Mouse (Mus musculus): Measurements from ENCODE around the gene Cmtm6.

Cmtm6 gene

DNA sequence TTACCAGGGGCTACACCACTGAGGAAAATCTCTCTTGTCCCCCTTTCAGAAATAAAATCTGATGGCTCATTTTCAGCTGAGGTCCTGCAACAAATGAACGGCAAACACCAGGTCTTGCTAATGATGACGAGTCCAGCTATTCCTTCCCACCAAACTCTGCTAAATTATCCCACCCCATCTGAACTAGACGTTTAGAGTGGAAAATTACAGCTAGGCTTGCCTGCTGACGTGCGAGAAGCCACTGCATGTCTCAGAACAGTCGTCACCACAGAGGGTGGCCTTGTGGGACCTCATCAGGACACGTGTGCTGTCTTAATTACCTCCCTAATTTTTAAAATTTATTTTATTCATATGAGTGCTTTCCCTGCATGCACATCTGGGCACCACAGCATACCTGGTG is 40.6 kb downstream of the Cmtm6 start:
- DNase-seq (ENCODE audit: low spot score): no peak

DNA sequence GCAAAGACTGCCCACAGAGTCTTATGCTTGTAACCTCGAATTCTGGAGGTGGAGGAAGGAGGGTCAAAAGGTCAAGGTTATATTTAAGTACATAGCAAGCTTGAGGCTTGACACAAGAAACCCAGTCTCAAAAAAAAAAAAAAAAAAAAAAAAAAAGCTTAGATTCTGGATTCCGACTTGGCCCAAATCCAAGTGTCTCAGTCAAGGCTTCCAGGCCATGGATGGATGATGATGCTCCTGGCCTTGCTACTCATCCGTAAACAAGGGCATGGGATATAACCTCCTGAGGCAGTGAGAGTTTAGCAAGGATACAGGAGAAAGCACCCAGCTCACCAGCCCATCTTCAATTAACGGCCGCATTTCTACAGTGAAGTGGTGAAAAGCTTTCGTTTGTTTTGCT is 43.7 kb downstream of the Cmtm6 start:
- DNase-seq (ENCODE audit: low spot score): no peak

DNA sequence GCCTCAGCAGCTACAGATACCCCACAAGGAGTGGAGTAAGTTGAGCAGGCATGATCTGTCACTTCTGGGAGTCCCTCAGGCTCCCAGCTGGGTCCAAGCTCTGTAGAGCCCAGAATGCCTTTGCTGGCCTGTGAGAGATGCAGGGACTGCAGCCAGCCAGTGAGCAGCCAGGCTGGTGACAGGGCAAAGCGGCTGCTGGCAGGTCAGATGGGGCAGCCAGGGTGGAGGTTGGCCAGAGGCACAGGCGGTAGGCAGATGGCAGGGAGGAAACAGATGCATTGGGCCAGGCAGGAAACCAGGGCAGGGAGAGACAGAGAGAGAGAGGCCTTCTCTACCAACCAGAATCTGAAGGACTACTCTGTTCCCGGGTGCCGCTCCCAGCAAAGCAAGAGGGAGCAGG is 44.4 kb downstream of the Cmtm6 start:
- DNase-seq (ENCODE audit: low spot score): peak; percentile 46

DNA sequence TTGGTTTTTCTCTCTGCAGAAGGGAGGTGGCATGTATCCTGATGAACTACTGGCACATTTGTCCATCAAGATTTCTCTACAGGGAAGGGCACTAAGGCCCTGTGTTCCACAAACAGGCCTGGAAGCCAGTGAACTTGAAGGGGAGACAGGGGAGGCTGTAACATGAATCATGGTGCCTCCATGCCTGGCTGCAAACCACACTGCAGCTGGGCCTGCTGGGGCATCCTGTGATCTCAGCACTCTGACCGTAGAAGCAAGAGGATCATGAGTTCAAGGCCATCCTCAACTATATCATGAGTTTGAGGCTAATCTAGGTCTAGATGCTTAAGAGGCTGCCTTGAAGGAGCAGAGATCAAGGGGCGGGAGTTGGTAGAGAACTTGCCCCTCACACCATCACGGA is 45.4 kb downstream of the Cmtm6 start:
- DNase-seq (ENCODE audit: low spot score): no peak

DNA sequence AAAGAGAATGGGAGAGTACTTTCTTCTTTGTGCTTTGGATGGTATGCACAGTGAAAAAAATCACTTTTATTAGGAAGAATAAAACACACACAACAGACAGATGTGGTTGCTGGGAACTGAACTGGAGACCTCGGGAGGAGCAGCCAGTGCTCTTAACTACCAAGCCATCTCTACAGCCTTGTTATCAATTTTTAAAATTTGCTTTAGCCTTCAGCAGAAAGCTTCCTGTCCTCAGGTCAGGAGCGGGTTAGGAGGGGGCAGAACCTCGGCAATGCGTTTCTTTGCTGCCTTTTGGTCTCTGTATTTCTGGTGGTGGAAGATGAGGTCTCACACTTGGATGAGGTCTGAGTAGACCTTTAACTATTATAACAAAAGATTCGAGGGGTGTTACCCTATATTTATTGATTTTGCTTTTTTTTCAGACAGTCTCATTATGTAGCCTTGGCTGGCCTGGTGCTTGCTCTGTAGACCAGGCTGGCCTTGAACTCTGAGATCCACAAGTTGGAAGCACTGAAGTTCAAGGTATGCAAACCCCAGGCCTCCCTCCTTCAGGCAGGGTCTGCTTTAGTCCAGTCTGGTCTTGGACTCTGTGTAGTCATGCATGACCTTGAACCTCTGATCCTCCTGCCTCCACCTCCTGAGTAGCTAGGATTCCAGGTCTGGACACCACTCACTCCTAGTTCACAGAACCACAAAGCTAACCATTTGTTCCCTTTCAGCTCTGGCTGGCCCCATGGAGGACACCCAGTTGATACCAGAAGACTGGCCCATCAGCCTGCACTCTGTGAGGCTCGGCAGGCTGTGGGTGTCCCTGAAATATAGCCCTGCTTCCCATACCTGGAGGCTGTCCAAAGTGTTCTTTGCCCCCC is 46.5 kb downstream of the Cmtm6 start:
- no peak for DNase-seq (ENCODE audit: low spot score)

DNA sequence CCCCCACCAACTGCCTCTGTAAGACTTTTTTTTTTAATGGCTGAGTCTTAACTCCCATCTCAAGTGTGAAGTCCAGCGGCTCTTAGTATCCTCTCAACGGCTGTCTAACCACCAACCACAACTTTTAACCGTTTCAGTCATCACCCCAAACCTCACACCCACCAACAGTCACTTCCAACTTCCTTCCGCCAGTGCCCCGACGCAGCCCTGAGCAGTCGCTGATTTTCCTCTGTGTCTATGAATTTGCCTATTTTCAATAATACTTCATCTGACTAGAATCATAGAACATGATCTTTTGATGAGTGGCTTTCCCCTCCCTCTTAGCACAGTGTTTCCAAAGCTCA is 47.1 kb downstream of the Cmtm6 start:
- DNase-seq (ENCODE audit: low spot score): no peak

DNA sequence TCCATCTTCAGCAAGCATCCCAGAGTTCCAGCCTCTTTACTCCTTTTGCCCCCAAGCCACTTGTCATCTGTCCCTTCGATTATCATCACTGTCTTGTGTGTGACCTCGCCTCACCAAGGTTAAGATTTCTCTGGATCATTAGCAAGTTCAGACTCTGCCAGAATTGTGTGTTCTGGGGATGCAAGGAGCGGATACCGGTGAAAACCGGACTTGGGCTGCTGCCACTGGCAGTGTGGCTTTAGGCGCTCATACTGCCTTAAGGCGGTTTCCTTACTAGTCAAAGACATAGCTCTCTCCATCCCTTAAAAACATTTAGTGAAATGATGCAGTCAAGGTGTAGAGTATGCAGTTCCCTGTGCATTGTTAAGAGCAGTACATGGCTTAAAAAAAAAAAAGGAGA is 48.0 kb downstream of the Cmtm6 start:
- DNase-seq (ENCODE audit: low spot score): no peak

DNA sequence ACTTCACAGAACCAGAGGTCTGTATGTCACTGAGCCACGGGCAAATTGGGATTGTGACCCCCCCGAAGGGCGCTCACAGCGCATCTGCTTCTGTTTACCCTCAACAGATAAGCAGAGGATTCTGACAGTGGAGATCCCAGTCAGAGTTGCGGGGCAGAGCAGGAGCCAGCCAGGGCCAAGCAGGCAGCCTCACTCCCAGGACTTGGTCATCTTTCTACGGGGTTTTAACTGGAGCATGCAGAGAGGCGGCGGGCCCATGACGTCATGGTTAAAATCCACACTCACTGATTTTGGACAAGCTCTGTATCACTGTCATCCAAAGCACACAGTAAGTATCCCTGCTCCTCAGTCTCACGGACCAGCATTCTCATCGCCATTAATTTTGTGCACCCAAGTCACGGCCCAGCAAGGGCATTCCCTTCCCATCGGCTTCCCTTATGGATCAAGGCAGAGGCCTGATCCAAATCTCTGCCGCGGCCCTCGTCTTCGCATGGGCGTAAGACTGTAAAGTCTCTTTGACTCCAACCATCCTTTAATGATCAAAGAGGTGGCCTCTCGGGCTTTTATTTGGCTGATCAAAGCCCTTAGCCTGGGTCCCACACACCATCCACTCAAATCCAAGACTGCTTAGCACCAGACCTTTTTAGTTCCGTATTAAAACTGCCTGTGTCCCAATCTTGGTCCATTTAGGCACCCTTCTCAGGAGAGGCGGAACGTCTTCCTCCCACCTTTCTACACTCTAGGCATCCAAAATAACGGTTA is 49.2 kb downstream of the Cmtm6 start:
- peak; percentile 38 for DNase-seq (ENCODE audit: low spot score)

DNA sequence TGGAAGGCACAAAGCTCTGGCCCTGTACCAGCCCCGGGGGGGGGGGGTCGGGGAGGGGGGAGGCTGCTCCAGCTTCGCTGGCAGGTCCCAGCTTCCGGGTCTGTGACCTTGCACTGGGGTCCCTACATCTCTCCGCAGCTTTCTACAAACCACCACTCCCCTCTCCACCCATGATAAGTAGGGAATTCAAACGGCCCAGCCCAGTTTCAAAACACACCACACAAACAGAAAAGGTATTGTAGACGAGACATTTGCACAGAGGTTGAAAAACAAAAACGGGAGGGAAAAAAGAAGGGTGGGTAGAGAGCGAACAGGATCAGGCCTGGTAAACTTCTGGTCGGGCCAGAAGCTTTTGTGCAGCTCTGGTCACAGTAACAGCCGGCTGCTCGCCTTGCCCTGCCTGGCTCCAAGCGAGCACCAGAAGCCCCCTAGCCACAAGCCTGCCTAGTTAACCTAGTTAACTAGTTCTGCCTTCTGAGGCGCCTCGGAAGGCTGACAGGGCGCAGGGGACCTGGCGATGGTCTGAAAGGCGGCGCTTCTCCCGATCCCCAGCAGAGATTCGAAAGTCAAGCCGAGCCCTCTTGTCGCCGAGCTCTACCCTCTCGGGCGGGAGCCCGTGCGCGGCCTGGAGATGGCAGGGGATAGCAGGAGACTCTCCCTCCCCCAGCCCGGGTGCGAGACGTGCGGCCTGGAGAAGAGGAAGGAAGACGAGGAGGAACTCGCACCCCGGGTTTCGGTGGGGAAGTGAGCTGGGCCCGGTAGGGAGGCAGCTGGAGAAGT is 50.0 kb downstream of the Cmtm6 start:
- peak; percentile 51 for DNase-seq (ENCODE audit: low spot score)

DNA sequence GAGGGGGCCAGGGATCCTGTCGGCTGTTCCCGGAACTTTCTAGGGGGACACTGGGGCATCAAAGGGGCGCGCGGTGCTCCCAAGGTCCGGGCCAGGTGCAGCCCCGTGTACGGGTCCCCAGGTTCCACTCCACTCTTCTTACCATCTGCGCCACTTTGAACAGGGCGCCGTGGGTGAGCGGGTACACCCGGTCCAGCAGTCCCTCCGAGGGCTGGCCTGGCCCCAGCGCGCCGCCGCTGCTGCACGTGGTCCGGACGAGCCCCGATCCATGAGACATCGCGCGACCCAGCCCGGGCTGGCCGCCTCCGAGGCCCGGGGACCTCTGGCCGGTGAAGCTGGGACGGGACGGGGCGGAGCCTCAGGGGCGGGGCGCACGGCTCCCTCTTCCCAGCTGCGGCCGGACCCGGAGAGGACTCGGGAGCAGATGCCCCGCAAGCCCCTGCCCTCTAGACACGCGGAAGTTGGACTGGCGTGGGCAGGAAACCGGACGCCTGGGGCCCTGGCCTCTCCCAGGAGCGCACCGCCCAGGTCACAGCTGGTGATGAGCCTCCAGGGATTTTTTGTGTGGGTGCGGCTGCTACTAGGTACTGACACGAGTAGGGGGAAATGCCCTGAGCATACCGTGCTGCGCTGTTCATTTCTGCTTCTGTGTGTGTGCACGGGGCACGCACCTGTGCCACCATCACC is 50.8 kb downstream of the Cmtm6 start, which contains the start of gene Cmtm7:
Gene Cmtm7, minus strand, starts transcription at position 331 of the 687 bp plus-strand sequence.
- peak; percentile 72 for DNase-seq (ENCODE audit: low spot score)

DNA sequence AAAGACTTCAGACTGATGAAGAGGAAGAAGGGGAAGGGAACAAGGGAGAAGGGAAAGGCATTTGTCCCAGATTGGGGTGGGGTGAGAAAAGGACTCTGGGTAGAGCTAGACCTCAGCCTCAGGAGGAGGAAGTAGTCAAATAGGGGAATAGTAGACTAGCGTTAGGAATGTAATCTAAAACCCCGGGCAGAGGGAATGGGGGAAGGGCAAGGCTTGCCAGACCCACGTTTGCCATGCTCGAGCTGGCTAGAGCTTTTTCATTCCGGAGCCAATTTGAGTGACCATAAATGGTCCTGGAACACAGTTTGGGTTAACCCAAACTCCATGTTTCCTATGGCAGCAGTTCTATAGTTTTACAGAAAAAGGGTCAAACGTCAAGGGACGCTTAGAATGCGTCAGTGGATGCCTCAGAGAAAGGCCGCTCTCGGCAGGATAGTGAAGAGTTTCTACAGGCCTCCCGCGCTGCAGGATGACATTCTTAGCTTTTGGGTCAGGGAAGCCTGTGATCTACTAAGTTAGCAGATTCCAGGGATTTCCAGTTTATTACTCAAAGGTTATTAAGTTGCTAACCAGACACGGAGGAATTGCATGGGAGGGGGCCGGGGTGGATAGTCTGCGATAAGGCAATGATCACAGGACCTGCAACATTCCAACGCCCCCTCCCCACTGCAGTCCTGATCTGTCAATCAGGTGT is 54.7 kb downstream of the Cmtm6 start:
- DNase-seq (ENCODE audit: low spot score): peak; percentile 54

DNA sequence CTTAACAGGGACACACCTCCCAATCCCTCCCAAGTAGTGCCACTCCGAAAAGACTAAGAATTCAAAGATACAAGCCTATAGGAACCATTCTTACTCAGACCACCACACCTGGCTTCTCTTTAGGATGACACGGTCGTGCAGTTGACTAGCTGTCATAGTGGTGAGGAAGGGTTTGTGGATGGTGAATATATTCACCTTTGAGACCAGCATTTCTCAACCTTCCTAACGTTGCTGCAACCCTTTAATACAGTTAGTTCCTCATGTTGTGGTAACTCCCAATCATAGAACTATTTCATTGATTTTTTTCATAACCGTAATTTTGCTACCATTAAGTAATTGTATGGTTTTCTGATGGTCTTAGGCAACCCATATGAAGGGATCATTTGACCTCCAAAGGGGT is 56.2 kb downstream of the Cmtm6 start:
- DNase-seq (ENCODE audit: low spot score): no peak

DNA sequence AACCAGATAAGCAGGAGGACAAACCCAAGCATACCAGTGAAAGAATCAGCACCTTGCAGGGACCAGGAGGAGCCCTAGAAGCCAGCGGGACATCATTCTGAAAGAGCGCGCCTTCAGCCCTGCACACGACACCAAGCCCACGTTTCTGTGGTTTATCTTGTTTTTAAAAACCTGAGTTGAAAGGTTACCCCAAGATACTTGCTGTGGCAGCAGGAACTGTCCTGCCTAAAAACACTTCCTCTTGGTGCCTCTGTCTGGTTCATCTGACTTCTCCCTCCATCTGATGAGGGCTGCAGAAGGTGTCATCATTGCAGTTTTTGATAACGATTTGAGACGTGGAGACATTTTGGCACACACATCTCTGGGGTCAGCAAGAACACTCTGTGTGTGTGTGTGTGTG is 56.8 kb downstream of the Cmtm6 start:
- no peak for DNase-seq (ENCODE audit: low spot score)

DNA sequence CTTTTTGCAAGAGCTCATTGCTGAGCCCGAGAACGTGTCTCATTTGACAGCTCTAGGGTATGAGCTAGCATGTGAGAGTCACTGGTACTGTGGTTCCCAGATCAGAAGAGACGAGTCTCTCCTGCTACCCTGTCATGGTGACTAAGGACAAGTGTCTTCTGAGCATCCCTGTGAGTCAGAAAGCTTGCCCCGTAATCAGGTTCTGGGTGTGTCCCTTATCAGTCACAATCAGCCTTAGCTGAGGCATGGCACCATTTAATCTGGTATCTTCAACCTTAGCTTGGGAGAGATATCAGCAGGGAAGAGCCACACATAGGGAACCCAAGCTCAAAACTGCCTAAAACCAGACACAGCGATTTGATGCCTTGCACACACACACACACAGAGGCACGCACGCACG is 57.8 kb downstream of the Cmtm6 start:
- no peak for DNase-seq (ENCODE audit: low spot score)

DNA sequence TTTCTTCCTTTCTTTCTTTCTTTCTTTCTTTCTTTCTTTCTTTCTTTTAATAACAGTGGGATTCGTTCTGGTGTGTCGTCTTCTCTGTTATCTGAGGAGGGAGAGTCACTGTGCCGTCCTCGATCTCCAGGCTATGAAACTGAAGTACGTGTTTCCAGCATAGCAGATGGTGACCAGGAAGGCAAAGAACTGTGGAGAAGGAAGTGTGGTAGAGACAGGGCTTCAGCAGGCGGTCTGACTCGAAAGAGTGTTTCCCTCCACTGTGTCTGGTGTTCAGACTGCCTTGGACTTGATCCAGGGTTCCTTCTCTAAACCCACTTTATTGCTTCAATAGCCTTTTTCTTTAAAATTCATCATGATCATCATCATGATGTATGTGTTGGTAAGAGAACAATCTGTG is 58.6 kb downstream of the Cmtm6 start:
- no peak for DNase-seq (ENCODE audit: low spot score)

DNA sequence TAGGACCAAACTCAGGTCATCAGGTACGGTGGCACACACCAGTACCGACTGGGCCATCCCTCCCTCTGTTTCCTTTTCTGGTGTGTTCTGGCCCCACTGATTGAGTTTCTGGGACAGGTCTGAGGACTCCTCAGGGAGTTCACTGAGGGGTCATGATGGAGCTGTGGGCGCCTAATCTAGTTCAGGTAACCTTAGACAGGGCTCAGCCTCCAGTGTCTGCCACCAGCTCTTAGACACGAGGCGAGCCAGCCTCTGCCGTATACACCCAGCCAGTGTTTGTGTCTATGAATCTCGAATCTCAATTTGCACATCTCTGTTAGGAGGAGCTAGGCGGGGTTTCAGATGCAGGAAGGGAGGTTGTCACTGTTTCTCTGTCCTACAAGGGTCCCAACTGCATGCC is 59.1 kb downstream of the Cmtm6 start:
- no peak for DNase-seq (ENCODE audit: low spot score)

DNA sequence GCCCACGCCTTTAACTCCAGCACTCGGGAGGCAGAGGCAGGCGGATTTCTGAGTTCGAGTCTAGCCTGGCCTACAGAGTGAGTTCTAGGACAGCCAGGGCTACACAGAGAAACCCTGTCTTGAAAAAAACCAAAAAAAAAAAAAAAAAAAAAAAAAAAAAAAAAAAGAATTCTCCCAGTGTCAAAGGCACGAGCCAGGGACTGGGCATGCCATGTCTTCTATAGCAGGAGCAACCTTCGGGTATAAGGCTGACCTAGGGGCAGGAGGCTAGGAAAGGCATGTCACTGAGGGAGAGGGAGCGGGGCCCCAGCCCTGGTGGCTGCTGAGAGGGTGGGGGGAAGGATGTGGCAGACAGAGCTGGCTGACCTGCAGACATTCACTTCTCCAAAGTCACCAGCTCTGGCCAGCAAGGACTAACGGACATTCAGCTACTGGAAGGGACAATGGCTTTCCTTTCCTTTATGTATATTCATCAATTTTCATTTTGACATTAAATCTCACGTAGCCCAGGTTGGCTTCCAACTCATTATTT is 62.9 kb downstream of the Cmtm6 start:
- no peak for DNase-seq (ENCODE audit: low spot score)

DNA sequence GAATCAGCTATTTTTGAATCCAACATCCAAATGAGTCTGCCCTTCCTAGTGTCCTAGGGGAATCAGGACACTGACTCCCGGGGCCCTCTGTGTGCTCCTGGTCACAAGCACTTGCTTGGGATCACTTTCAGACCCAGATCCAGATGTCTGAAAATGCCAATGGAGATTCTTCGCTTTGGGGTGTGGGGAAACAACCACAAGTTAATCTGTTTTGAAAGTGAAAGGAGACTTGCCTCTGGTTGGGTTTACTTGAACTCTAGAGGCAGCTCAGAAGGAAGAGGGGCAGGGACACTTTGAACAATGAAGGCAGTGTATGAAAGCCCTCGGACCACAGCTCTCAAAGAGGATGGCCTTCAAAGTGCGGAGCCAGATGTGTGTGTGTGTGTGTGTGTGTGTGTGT is 63.6 kb downstream of the Cmtm6 start:
- DNase-seq (ENCODE audit: low spot score): no peak

DNA sequence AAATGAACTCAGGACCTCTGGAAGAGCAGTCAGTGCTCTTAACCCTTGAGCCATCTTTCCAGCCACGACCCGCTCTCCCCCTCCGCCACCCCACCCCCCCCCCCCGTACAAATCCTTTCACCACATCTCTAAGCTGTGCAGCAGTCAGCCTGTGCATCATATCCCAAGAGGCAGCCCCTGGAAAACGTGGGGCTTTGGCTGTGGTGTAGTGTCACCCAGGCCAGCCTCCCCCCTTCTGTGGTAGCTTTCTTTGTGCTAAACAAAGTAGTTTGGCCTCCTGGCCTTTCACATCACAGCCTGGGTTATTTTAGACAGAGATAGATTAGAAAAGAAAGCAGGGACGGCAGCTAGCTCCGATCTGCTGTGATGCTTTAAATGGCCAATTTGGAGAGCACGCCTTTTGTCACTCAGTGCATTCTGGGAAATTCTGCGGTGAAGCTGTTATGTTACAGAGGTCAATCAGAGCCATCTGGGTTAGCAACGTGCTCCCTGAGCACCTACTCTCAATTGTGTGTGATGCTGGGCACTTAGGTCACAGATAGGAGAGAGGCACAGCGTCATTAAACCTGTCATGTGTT is 65.6 kb downstream of the Cmtm6 start:
- no peak for DNase-seq (ENCODE audit: low spot score)

DNA sequence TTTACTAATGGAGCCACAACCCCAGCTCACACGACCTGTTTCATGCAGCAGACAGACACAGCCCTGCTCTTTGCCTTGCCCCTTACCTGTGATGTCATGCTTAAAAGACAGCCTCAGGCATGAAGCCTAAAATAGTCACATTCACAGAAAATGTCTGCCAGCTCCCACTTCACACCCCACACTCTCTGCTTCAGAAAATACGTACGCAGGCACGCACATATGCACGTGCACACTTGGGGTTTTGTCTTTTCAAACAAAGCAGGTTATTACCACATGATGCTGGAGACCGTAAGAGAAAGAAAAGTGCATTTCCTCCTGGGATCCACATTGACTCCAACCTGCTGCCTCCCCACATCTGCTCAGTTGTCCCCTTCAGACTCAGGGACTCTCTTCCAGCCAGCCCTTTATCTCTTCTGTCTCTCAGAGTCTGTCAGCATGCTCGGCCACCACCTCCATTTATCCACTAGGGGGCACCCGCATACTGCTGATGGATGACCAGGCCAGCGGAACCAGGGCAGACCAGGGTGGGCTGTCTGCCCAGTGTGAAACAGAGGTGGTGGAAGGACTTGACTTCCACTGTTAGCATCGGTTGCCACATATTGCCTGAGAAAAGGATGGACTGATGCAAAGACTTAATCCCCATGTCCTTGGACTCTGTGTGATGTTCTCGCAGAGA is 66.6 kb downstream of the Cmtm6 start:
- DNase-seq (ENCODE audit: low spot score): peak; percentile 95

Data from retina, embryonic 14.5 days (tissue).